Mouse (Mus musculus): ENCODE data around the gene Slc35c1. TPM values are rescaled to one million over a fixed set of nuclear protein-coding genes. Genes with fewer than 3 reads are reported as not detected.

The Slc35c1 gene
- total RNA-seq, 2 experiments from 2014 or later, result 13.6 to 14.1 TPM

DNA sequence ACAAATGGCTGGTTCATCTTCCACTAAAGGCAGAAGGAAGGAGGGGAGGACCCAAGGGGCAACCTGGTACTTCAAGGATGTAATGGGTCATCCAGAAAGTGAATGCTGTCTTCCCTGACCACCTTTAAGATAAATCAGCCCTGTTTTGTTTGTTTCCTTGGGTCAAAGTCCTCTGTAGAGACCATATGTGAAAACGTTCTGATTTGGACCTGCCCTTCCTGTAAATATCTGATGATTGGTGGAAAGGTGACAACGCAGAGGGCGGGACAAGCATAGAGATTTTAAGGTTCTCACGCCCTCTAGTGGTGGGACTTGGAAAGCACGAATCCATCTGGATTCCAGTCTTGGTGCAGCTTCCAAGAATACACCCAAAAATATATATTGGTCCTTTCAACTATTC is 22.5 kb downstream of the Slc35c1 start:
- peak; percentile 75 to 94 for DNase-seq (ENCODE audit: low spot score in 2 of 2)

DNA sequence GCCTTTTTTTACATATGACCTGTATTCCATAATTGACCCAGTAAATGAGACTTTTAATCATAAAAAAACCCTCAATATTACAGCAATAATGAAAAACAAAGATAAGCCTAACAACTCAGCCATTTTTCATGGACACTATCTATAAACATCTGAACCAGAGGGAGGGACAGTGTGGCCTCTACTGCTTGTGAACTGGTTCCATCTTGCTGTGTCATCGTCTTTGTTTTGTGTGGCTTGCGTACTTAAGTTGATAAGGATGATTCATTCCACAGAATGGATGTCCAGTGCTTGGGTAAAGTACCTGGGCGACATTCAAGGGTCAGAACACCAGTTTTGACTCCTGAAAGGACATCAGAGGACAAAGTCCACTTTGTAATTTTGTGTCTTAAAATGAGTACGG is 23.0 kb downstream of the Slc35c1 start:
- DNase-seq (ENCODE audit: low spot score in 2 of 2), result no peak

DNA sequence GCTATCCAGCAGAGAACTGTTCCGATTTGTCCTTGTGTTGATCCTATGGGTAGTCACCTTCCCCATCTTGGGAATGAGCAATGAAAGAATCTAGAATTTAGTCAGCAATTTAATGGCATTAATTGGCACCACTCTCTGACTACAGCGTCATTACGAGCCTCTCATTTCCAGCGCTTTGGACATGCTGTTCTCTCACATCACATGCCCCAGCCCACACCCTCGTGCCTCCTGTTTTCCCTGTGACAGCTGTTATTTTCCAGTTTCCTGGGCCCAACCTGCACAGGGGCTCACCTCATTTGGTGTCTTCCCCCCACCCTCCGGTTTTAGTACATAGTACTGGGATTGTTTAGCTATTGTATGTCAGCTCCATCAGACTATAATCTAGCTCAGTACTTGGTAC is 25.3 kb downstream of the Slc35c1 start:
- peak in 1 of 2 experiments; percentile 53 for DNase-seq (ENCODE audit: low spot score in 2 of 2)

DNA sequence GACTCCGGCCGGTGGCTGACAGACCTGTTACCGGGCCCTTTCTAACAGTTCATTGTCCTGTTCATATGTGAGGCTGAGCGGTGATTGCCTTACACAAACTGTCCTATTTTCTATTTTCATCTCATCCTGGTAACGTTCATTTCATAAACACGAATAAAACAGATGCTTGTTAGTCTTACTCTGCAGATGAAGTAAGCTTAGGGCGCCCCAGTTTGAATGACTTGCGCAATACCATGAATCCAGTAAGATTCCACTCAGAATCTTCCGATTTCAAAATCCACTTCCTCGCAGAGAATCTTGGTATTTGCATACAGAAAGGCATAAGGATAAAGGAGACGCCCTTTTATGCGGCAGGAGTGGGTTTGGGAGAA is 26.0 kb downstream of the Slc35c1 start:
- no peak for DNase-seq (ENCODE audit: low spot score in 2 of 2)

DNA sequence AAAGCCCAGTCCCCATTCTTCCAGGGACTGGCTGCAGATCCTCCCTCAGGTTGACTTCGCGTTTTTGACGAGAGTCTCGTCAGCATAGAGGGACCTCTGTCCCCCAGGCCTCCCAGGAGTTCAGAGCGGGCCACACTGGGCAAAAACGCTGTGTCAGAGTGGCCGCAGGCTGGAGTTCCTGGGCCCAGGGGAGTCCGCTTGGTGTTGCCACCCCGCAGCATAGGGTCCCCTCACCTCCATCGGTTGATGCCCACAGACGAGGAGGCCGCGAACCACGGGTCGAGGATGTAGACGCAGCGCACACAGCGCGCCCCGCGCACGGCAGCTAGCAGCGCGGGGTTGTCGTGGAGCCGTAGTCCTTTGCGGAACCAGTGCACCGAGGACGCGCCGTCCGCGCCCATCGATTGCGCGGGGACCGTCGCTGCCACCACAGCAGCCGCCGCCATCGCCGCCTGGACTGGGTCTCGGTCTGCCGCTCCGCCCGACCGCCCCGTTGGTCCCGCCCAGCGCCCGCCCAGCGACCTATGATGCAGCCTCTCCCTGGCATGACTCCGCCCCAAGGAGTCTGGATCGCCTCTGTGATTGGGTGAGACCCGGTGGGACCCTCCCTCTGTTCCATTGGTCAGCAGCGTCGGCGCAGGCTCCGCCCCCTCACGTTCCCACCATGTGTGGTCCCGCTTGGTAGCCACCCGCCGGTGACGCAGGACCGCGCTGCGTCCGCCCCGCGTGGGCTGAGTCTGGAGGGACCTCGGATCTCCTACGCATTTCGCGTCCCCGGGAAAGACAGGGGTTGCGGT is 26.6 kb downstream of the Slc35c1 start, which contains the start of gene Cry2:
TSS of gene Cry2 (minus strand) at position 466 of the 797 bp plus-strand sequence.
- peak; percentile 99 for DNase-seq (ENCODE audit: low spot score in 2 of 2)

DNA sequence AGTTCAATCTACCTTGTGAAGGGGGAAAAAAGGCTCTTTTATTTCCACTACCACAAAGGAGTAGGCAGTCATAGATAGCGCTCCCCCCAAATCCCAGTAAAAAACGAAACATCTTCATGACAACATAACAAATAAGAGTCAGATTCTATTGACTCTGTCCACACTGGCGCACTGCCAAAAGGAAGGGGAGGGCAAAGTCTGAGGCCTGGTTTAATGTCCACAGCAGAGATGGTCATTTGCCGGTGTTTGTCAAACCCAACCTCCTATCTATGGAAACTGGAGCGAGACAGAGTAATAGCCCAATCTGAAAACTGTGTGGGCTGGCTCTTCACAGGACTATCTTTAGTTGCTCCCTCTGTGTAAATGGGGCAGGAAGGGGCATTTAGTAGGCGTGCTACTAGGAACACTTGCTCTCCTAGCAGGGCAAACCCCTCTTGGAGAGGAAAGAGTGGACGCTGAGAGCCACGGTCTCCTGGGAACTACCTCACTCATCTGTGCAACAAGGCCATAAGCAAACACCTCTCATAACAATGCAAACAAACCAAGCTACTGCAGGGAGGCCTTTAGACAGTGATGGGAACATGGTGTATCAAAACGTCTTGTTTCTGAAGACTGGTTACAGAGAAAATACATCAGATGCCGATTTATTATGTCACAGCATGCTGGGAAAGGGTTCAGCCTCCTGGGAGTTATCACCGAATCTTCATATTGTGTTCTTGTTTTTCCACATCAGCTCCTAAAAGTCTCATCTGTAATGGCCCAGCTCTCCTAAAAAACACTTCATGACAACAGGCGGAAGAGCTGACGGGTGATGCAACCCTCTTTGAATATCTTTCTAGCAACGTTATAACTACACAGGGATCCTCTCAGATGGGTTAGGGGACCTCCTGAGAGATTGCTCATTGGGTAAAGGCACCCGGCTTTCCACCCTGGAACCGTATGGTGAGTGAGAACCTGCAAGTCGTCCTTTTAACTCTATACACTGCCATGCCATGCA is 27.7 kb downstream of the Slc35c1 start:
- DNase-seq (ENCODE audit: low spot score in 2 of 2), result no peak

DNA sequence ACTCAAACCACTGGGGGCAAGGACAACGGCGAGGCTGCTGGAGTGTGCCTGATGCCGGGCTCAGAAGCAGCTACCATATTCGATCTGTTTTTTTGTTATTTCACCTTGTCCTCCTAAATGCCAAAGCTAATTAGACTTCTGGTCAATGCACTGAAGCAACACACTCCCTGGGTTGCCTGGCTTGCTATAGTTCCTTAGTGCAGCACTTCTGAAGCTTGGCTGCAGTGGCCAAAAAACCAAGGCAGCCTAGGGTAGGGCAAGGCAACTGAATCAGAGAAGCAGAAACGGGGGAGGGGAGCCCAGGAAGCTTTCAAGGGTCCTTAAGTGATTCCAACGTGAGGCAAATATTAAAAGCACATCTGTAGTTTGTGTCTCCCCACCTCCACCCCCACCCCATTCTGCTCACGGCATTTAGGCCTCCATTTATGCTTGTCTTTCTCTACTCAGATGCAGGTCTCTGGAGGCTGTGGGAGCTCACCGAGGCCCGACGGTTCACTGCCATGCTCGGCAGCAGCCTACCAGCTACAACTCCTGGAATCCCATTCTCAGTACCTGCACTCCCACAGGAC is 28.6 kb downstream of the Slc35c1 start:
- DNase-seq (ENCODE audit: low spot score in 2 of 2), result no peak

DNA sequence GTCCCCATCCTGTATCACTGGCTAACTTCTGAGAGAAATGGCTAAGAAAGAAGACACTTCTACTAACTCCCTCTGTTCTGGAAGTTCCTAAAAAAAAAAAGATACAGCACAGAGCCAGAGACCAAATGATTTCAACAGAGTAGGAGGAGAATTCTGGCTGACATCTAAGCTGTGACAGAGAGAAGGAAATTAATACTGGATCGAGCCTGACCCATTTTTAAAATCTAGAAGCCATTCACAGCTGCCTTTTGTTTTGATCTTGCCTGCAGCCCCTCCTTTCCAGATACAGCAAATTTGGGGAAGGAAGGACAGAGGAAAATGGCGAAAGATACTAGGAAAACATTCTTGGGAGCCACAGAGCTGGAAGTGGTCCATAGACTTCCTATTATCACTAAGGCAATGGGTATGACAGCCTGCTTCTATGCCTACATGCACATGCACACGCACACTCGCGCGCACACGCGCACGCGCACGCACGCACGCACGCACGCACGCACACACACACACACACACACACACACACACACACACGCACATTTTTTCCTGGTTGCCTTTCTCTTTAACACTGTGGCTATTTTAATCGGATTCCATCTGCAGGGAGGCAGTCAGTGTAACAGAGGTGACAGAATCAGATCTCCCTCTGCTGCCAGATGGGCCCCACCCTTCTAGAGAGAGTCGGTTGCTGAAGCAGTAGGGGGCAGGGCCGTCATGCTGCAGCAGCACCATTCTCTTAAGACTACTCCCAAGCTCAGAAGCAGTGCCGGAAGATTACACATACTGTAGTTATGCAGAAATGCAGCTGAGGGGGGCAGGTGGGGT is 29.4 kb downstream of the Slc35c1 start:
- DNase-seq (ENCODE audit: low spot score in 2 of 2), result peak; percentile 61 to 77

DNA sequence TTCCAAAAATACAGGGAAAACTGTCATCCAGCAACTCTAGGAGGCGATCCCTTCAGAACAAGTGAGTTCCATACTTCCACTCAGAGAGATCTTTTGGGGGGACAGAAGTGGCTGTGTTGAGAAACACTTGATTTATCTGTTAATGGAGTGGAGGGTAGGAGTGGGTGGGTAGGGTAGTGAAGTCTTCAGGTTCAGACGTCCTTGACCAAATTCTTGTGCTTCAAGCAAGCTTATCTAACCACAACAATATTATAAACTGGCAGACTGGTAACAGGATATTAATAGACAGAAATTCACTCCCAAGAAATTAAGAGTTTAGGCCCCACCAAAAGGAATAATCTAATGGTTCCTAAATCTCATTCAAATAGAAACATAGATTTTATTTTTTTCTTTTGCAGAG is 30.2 kb downstream of the Slc35c1 start:
- no peak for DNase-seq (ENCODE audit: low spot score in 2 of 2)

DNA sequence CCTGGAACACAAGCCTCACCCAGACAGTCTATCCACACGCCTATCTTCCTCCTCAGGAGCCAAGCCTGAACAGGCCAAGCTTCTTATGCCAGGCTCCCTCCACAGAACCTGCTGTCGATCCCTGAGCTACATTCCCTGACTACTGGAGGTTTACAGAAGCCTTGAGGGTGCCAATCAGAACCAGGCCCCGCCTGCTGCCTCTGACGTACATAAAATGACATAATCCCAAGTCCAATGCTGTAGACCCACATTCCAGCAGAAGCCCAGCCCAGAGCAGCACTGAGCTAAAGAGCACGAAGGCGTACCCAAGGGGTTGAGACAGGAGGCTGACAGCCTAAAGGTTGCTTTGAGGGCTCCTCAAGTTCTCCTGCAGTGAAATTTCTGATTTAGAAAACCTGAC is 32.5 kb downstream of the Slc35c1 start:
- DNase-seq (ENCODE audit: low spot score in 2 of 2), result peak; percentile 73 to 88

DNA sequence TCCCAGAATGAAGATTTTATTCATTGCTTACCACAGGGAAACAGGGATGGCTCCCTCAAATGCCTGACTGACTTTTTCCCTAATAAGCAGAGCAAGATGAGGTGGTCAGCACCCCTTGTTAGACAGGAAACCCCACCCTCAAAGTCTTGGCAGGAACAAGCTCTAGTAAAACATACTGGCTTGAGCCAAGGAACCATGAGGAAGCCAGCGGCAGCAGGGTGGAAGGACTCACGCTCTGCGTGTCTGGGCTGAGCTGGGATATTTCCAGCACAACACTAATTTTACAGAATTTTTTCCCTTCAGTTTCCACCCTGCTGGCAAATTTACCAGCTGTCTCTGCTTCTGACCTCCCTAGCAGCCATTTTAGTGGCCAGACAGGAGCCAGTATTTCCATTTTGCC is 33.9 kb downstream of the Slc35c1 start:
- no peak for DNase-seq (ENCODE audit: low spot score in 2 of 2)

DNA sequence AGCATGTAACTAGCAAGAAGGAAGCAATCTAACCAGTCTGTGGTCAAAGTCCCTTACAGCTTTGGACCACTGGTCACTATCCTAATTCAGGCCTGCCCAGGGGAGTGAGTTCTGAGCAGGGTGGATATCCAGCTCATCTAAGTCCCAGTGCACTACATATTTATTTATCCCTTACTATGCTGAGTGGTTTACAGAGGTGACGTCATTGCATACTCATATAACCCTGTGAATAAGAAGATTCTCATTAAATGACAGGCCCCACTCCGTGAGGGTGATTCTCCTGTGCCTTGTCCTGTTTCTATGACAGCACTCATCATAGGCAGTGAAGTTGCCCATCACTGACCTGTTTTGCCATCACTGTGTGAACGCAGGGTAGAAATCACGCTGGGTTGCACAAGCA is 35.0 kb downstream of the Slc35c1 start:
- no peak for DNase-seq (ENCODE audit: low spot score in 2 of 2)

DNA sequence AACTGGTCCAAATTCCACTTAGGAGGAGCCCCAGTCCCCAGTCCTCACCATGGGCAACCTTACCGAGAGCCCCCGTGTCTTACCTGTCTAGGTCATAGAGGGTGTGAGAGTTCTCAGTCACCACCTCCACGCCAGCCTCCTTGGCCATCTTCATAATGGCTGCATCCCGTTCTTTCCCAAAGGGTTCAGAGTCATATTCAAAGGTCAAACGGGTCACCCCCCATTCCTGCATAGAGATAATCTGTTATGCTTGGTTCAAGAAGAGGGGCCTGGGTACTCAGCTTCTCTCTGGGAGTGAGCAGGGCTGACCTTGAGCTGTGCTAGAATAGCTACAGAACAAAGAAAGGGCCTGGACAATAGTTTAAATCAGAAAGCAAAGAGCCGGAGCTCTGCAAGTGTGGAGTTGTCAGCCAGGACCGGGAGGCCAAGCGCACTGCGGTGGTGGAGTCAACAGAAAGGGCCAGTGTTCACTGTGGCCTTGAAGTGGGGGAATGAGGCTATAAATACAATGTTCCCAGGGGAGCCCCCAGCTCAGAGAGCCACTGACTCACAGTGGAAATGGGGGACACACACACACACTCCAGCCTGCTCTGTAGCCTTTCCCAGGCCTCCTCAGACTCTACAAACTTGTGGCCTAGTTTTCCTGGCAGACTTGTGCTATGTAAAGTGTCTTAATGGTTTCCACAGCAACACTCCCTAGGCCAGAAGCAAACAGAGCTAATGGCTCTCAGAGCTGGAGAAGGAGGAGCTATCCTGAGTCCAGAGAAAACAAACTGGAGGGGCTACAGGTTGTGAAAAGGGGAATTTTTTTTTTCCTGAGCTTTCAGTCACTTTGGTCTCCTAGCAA is 35.7 kb downstream of the Slc35c1 start:
- DNase-seq (ENCODE audit: low spot score in 2 of 2), result peak in 1 of 2 experiments; percentile 61

DNA sequence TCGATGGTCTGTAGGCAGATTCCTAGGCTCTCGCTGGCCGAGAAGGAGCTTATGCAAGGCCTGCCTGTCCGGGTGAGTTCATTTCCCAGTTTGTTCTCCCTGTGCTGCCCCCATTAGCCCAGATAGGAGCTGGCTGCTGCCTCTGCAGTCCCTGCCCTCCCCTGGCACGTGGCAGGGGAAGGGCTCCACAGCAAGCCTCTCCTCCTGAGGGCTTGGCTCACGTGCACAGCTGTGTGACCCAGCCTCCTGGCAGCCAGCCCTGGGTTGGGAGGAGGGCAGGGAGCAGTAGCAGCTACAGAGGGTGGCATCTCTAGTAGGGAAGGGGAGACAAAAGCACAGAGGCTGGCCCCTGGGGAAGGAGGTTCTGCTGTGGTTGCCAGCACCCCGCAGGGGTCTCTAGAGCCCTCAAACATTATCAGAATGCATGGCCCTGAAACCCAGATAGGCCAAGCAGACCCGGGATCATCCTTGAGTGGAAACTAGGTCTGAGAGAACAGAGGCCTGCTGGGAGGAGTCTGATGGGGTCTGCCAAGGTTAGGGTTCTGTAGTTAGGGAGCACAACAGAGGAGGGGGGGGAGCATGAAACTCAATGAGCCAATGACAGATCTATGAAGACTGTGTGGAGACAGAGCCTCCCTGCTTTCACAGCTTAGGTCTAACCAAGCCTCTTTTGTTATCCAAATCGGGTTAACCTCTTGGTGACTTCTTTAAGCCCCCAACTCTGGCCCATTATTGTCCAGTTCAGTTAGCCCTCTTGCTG is 36.5 kb downstream of the Slc35c1 start:
- peak; percentile 77 to 82 for DNase-seq (ENCODE audit: low spot score in 2 of 2)

DNA sequence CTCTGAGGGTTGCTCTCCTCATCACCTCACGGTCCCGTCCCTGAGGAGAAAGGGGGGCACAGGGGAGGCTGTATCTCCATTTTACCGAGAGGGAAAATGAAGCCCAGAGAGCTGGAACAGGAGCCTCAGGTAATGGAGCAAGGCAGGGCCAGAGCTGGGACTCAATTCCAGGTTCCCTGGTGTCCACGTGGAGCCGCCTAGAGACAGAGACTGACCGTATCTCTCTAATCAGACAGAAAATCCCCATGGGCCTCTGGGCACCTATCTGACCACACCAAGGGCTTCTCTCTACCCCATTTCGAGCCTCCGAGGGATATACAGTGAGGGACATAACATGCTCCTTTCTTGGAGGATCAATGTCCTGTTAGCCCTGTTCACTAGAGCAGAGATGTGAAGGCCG is 37.2 kb downstream of the Slc35c1 start:
- no peak for DNase-seq (ENCODE audit: low spot score in 2 of 2)

DNA sequence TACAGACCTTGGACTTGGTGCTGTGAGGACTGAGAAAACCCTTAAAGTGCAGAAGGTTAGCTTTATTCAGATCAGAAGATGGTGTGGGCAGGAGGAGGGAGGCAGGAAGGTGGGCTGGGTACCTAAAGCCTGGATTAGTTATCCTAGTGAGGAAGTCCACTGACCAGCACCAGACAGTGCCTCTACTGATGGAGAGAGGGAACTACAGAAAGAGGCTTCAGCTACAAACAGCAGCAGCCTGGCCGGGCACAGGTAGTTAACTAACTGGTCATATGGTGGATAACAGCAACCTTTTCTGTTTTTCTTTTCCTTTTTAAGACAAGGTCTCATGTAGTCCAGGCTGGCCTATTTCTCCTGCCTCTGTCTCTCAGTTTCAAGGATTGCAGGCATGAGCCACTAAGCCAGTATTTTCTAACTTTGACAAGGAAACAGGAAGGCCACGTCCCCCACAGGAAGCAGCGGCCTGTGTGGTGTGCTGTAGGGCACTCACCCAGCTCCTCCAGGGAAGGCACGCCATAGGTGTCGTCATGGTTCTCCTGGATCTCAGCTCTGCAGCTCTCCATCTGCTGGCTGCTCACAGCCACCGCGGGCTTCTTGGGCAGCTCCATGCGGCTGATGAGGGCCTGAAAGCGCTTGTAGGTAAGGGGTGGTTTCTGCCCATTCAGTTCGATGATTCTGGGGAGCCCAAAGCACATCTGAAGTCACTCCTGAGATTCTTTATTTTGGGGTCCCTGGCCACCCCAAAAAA is 37.8 kb downstream of the Slc35c1 start:
- no peak for DNase-seq (ENCODE audit: low spot score in 2 of 2)

DNA sequence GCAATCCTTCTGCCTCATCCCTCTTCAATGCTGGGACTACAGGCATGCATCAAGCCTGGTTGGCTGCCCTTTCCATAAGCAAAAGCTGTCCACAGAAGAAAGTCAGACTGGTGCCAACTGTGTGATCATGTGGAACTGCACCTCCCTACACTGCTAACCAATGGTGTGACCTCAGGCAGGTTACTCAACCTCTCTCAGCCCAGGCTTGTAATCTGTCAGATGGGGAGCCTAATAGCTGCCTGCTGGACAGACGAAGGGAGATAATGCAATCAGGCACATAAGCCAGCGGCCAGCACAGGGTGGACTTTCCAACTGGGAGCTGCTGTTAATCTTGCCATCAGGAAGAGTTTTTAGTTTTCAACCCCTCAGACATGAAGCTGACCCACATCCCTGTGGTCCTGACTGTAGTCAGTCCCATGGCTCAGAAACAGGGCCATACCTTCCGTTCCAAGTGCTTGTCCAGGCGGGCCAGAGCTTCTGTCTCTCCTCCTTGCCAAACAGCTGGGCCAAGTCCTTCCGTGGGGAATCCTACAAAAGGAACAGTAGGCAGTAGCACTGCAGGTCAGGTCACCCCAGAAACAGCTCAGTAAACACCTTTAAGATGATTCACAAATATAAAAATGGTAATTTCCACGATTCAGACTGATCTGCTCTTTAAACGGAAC is 38.5 kb downstream of the Slc35c1 start:
- no peak for DNase-seq (ENCODE audit: low spot score in 2 of 2)

DNA sequence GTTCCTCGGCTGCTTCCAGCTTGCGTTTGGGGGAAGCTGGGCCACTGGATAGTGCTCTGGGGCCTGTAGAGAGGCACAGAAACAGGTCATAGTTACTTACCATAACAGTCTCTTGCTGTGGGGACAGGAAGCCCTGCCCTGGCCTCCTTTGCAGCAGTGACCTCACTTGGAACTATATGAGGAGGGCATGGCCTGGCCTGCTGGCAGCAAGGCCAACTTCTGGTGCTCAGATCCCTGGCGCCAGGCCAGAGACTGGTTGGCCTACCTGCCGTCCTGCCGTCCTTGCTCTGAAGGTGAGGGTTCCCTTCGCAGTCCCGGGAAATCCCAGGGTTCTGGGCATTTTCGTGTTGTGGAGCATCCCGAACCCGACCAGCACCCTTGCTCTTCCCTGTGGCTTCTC is 48.6 kb downstream of the Slc35c1 start:
- DNase-seq (ENCODE audit: low spot score in 2 of 2), result no peak
